Mouse (Mus musculus): Measurements from ENCODE around the gene AC134908.4.
"Not testable (repeated sequence)": the region's sequence is repeated elsewhere in the genome, so short reads cannot be mapped to it uniquely, and the experiment has no call there.

The AC134908.4 gene

GRCm38 (mm10) chr17:25775318-25776062 is 20.0 kb downstream of the AC134908.4 start:
- no peak for DNase-seq (ENCODE audit: low read depth, low spot score)

- peak; percentile 98 for DNase-seq (ENCODE audit: low read depth, low spot score)
These were observed 21.8 kb downstream of the AC134908.4 start, which contains the start of gene Narfl for GRCm38 (mm10) chr17:25773549-25774120. Gene Narfl (plus strand): TSS chr17:25773776.

- DNase-seq (ENCODE audit: low read depth, low spot score): no peak
These were observed 26.1 kb downstream of the AC134908.4 start for GRCm38 (mm10) chr17:25769331-25769730.

GRCm38 (mm10) chr17:25765886-25766285 is 29.6 kb downstream of the AC134908.4 start:
- DNase-seq (ENCODE audit: low read depth, low spot score): no peak

GRCm38 (mm10) chr17:25762591-25762990 is 32.9 kb downstream of the AC134908.4 start:
- no peak for DNase-seq (ENCODE audit: low read depth, low spot score)

- no peak for DNase-seq (ENCODE audit: low read depth, low spot score)
These were observed 33.9 kb downstream of the AC134908.4 start for GRCm38 (mm10) chr17:25761561-25761970.

- DNase-seq (ENCODE audit: low read depth, low spot score): no peak
These were observed 35.3 kb downstream of the AC134908.4 start for GRCm38 (mm10) chr17:25760148-25760547.

GRCm38 (mm10) chr17:25757691-25758090 is 37.8 kb downstream of the AC134908.4 start:
- DNase-seq (ENCODE audit: low read depth, low spot score): no peak

GRCm38 (mm10) chr17:25756378-25757242 is 38.8 kb downstream of the AC134908.4 start:
- DNase-seq (ENCODE audit: low read depth, low spot score): no peak

GRCm38 (mm10) chr17:25755627-25756377 is 39.7 kb downstream of the AC134908.4 start:
- DNase-seq (ENCODE audit: low read depth, low spot score): no peak

GRCm38 (mm10) chr17:25755086-25755485 is 40.4 kb downstream of the AC134908.4 start:
- DNase-seq (ENCODE audit: low read depth, low spot score): no peak

- no peak for DNase-seq (ENCODE audit: low read depth, low spot score)
These were observed 41.2 kb downstream of the AC134908.4 start, which contains the start of gene Msln for GRCm38 (mm10) chr17:25754241-25754640. Gene Msln (minus strand): TSS chr17:25754378.

- no peak for DNase-seq (ENCODE audit: low read depth, low spot score)
These were observed 44.0 kb downstream of the AC134908.4 start for GRCm38 (mm10) chr17:25751446-25751845.

GRCm38 (mm10) chr17:25749314-25749713 is 46.1 kb downstream of the AC134908.4 start:
- no peak for DNase-seq (ENCODE audit: low read depth, low spot score)

- DNase-seq (ENCODE audit: low read depth, low spot score): no peak
These were observed 47.2 kb downstream of the AC134908.4 start for GRCm38 (mm10) chr17:25748238-25748637.

- DNase-seq (ENCODE audit: low read depth, low spot score): no peak
These were observed 51.1 kb downstream of the AC134908.4 start for GRCm38 (mm10) chr17:25744311-25744710.

GRCm38 (mm10) chr17:25743831-25744230 is 51.6 kb downstream of the AC134908.4 start:
- DNase-seq (ENCODE audit: low read depth, low spot score): no peak

GRCm38 (mm10) chr17:25741471-25741870 is 54.0 kb downstream of the AC134908.4 start:
- not testable (repeated sequence) for DNase-seq (ENCODE audit: low read depth, low spot score)
